Comparison of ENCODE assay signal across 17 mouse cellular contexts in the genomic region with DNA sequence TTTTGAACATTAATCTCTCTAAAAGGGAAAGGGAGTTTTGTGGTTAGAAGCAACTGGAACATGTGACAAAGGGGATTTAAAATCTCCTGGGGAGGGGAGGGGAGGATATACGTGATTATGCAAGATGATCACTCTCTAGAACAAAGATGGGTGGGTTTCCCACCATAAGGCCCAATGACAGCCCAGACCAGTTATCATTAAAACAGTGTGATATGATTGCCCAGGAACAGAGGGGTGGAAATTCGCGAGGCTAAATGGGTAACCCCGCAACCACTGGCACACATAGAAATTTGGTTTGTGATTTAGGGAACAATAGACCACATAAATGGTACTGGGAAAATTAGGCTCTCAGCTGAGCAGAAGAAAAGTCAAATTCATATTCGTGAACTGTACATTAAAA. TPM values are rescaled to one million over a fixed set of nuclear protein-coding genes. Genes with fewer than 3 reads are reported as not detected.
"Had no signal": no experiment of that assay in that cellular context is flagged by ENCODE, and none has a peak within 500 bp of the region (broad histone marks: within the 10 kb centered on the region; RNA-seq: fewer than 3 reads in every experiment).

No protein-coding gene starts in this region.

- DNase-seq: kidney, adult 8-10 months; kidney, postnatal 25 days; left cerebral cortex, postnatal 4 days; lung, postnatal 4 days; right cerebral cortex, postnatal 4 days; spleen, adult 18-20 months; thymus, adult 18-20 months; thymus, postnatal 14 days had no signal

- H3K36me3 ChIP-seq: limb, embryonic 13.5 days; midbrain, embryonic 10.5 days; neural tube, embryonic 12.5 days had no signal

- H3K9ac ChIP-seq: limb, embryonic 13.5 days; liver, embryonic 14.5 days; lung, embryonic 14.5 days; neural tube, embryonic 12.5 days had no signal

- H3K4me1 ChIP-seq: limb, embryonic 13.5 days; neural tube, embryonic 12.5 days had no signal

- H3K27ac ChIP-seq: limb, embryonic 13.5 days; liver, embryonic 14.5 days; midbrain, embryonic 10.5 days; neural tube, embryonic 12.5 days had no signal

- H3K4me2 ChIP-seq: limb, embryonic 13.5 days; lung, embryonic 14.5 days; neural tube, embryonic 12.5 days had no signal

- H3K4me3 ChIP-seq: limb, embryonic 13.5 days; midbrain, embryonic 10.5 days; myocyte; neural tube, embryonic 12.5 days had no signal

- ATAC-seq: intestine, postnatal 0 days had no signal

- H3K27me3 ChIP-seq: limb, embryonic 13.5 days; neural tube, embryonic 12.5 days had no signal

RNA-seq across cellular contexts. Expression of a gene that starts 37.9 kb away (rescaled TPM):
- total RNA-seq: liver, adult 2 months; megakaryocyte, adult 5-6 weeks had no signal
- polyA plus RNA-seq: liver, adult 2 months had no signal
